Mouse (Mus musculus): ENCODE results near the gene Spaca4.

The Spaca4 gene

DNA sequence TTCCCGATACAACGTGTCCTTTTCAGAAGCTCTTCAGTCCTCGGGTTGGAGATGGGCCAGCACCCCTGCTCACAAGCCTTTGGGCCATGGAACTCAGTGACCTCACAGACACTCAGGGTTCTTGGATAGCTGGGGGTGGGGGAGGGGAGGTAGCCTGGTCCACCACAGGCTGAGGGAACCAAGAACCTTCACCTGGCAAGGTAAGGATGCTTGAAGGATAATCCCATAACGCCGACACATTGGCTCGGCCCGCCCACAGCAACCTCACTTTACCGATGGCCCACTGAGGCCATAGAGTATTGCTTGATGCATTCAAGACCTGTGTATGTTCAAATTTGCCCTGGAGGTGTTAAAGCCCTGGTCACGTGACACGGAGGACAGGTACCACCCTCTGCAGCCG, at the start of gene Spaca4:
Spaca4 (minus strand) TSS at position 101 of the 400 bp plus-strand sequence.
- DNase-seq (ENCODE audit: low spot score in 2 of 2), result no peak

DNA sequence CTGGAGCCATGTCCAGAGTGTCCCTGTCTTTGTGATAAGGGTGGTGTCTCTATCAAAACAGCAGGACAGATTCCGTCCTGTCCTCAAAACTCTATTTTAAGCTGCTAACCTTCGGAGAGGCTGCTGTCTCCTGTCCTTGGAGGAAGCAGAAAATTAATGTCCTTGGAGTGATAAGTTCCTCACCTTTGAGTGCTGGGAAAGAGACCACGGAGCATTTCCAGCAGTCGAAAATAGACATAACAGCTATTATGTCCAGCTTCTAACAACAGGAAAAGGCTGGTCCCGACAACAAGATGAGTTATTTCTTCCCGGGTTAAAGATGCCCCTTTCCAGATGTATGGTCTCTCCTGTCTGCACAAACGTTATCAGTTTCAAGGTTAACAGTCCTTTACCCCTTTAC, 49.6 kb upstream of the Spaca4 start:
- no peak for DNase-seq (ENCODE audit: low spot score in 2 of 2)

DNA sequence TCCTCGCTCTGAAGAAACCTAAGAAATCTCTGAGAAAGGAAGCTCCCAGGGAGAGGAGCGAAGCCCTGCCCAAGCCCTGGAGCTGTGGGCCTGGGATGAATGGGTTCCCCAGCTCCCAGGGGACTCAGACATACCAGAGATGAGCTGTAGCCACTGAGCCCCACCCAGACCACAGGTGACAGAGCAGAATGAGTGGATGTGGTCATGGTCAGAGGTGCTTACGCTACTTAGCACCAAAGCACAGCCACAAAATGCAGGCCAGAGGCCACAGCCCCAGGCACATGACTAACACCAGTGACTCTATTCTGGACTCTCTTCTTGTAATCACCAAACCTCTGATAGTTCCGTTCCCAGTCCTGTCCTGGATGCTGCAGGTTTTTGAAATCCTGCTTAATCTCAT, 45.5 kb upstream of the Spaca4 start:
- DNase-seq (ENCODE audit: low spot score in 2 of 2), result no peak

DNA sequence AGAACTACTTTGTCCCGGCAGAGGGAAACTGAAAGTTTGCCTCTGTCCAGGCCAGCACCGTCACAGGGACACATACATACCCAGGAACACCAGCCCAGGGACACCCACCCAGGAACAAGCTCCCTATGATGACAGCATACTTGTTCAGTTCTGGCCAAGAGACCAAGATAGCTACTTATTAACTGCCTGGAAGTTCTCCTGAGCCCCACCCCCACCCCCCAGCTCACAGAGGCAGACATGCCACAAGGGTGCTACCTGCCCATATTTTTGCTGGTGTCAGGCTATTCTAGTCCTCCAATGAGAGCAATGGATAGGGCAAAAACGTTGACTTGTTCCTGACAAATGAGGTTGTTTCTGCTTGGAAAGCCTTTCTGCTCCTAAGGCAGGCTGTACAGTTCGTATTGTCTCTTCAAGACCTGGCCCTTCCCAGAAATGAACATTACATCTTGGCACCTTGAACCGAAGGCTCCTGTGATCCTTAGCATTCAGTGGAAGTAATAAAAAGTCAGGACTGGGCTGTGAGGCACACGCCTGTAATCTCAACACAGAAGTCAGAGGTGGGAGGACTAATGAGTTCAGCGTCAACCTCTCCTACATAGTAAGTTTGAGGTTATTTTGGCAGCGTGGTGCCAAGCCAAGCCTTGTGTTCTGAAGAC, 44.9 kb upstream of the Spaca4 start:
- DNase-seq (ENCODE audit: low spot score in 2 of 2), result no peak

DNA sequence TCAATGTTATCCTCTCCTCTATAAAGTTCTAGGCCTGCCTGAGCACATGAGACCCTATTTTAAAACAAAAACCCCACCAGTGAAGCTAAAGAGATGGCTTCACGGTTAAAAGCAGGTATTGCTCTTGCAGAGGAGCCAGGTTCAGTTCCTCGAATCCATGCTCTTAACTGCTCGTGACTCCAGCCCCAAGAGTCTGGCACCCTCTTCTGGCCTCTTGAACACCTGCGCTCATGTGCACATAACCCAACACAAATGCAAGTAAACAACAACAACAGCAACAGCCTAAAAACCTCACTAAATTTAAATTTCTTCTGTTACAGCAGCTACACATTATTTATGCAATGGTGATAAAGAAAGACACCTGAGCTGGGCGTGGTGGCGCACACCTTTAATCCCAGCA, 41.9 kb upstream of the Spaca4 start:
- no peak for DNase-seq (ENCODE audit: low spot score in 2 of 2)

DNA sequence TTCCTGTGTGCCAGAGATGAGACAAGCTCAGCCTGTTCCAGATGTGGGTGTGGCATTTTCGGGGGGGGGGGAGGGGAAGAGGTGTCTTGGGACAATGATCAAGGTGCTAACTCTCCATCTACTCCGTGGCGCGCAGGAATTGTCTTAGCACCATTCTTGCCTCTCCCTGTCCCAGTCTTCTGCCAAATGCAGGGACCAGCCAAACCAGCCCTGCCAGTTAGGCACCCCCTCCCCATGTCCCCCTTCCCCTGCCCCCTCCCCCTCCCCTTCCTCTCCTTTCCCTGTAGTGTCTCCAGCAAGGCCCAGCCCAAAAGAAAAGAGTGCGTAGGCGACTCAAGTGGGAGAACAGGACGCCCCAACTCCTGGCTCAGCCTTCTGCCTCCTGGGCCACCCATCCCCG, 41.2 kb upstream of the Spaca4 start:
- no peak for DNase-seq (ENCODE audit: low spot score in 2 of 2)

DNA sequence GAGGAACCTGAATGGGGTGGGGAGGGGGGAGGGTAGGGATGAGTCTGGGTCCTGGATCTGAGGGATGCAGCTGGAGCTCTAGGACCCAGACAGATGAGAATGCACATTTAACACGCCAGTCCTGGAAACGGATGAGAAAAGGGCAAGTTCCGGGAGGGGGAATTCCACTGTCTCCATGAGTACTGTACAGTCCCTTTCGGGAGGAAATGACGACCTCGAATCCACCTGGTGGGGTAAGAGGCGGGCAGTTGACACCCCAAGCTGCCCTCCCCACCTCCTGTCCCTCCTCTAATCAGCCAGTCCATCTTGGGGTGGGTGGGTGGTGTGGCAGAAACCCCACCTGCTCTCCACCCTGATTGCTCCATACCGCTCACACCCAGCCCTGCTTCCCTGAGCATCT, 40.4 kb upstream of the Spaca4 start:
- no peak for DNase-seq (ENCODE audit: low spot score in 2 of 2)

DNA sequence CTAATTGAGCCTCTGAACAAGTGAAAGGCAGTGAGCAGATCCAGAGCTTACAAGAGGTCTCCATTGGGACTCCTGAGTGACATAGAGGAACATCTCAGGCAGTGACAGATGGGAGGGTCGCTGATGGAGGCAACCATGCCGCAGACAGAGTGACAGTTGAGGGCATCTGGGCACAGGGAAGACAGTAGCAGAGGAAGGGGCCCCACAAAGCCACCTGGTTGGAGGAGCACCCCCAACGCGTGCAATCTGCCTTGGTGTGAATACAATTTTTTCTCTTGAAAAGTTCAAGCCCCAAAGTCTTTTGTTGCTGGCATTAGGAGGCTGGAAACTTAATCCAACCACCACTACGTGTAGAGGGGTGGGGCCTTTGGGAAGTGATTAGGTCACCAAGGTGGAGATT, 34.5 kb upstream of the Spaca4 start:
- DNase-seq (ENCODE audit: low spot score in 2 of 2), result no peak

DNA sequence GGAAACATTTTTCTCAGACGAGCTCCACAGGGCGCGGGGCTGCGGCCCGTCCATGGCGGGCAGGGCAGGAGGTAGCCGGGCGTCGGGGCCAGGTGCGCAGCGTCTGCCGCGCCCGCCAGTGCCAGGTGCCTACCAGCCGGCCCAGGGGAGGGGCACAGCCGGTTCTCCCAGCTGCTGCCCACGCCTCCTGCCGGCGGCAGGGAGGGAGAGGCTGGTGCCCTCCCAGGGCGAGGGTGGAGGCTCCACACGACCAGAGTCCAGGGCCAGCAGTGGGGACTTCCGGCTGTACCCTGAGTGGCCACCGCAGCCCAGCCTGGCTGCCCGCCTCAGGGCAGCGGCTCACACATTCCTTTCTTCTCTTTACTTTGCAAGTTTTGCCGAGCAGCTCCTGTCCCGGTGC, 33.8 kb upstream of the Spaca4 start:
- no peak for DNase-seq (ENCODE audit: low spot score in 2 of 2)

DNA sequence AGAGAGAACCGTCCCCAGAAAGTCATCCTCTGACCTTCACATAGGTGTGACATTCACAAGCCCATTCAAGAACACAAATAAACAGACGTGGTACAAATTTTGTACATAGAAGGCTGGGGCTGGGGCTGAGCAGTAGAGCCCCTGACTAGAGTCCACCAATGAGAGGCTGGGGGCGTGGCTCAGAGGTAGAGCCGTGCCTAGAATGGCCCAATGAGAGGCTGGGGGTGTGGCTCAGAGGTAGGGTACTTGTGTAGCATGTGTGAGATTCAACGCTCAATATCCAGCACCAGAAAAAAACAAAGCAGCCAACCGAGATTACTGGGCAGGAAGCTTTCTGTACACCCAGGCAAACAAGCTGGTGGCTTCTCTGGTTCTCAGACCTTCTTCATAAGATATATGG, 30.1 kb upstream of the Spaca4 start:
- no peak for DNase-seq (ENCODE audit: low spot score in 2 of 2)

DNA sequence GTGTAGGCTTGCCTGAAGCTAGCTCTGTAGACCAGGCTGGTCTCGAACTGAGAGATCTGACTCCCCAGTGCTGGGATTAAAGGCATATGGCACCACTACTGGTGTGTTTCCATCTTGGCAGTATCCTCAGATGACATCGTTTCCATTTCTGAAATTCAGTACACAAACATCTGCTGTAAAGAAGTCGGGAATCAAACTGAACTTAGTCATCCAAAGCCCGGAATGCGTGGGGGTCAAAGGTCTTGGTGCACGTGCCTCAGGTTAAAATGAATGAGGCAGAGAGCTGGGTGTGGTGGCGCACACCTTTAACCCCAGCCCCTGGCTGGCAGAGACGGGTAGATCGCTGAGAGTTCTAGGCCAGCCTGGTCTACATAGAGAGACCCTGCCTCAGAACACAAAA, 24.5 kb upstream of the Spaca4 start:
- no peak for DNase-seq (ENCODE audit: low spot score in 2 of 2)

DNA sequence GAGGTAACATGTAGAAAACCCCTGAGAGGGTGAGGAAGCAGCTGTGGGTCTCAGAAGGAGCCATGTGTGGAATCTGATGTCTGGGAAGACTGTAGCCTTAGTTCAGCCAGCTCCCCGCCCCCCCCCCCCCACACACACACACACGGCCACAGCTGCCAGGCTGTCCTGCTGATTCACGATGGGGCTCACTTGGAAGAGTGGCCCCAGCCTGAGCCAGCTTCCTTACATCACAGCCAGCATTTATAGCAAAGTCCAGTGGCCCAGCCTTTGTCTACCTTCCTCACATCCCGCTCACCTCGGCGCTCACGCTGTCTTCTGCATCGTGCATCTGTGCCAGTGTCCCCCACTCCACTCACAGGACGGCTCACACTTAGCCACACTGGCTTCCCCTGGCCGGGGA, 23.8 kb upstream of the Spaca4 start:
- DNase-seq (ENCODE audit: low spot score in 2 of 2), result no peak

DNA sequence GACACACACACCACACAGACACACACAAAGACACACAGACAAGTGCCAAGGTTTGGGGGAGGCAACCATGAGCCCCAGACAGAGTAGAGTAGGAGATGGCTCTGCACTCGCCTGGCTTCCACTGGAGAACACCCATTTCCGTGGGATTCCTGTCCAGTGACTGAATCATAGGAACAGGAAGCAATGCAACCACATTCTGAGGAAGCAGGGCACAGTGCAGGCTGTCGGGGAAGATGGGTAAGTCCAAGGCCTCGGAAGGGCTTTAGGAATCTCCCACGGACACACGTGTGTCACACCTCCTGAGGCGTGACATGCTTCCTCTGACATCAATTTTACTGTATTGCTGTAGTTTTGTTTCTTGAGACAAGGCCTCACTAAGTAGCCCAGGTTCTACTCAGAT, 22.5 kb upstream of the Spaca4 start:
- DNase-seq (ENCODE audit: low spot score in 2 of 2), result no peak

DNA sequence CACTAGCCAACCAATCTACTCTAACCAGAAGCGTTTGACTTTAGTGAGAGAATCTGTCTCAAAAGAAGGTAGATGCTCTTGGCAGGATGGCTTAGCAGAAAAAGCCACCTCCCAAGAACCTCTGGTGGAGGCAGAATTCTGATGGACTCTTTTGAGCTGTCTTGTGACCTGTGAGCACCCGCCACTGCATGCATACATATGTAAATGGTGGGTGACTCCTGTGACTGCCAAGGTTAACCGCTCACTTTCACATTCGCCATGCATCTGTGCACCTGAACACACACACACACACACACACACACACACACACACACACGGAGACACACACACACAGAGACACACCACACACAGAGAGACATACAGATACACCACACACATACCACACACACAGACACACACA, 21.8 kb upstream of the Spaca4 start:
- no peak for DNase-seq (ENCODE audit: low spot score in 2 of 2)

DNA sequence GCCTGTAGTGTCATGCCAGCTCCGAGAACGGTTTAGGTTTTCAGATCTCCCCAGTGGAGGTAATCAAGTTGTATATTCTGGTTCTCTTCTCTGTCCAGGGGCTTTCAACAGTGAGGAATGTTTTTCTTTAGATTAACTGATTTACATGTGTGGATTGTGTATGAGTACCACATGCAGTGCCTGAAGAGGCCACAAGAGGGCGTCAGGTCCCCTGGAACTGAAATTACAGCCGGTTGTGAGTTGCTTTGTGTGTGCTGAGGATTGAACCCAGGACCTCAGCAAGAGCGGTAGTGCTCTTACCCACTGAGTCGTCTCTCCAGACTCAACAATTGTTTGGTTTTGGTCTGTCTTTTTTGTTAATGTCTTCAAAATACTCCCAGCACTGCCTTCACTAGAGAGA, 20.9 kb upstream of the Spaca4 start:
- no peak for DNase-seq (ENCODE audit: low spot score in 2 of 2)

DNA sequence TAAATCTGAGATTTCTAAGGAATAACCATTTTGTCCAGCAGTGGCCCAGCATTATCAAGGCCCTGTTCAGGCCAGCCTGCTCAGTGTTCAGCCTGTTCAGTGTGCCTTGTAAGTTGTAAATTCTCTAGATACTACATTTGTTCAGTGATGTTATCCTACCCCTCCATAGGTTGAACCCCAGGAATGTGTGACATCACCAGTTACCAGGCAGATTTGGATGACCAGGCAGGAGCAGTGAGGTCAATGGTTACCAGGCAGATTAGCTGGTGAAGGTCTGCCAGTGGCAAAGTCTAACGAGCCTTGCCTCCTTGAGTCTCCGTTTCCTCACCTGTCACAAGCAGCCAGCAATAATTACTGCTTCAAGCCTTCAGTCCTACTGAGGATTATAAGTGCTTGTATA, 18.8 kb upstream of the Spaca4 start:
- DNase-seq (ENCODE audit: low spot score in 2 of 2), result peak; percentile 57 to 85

DNA sequence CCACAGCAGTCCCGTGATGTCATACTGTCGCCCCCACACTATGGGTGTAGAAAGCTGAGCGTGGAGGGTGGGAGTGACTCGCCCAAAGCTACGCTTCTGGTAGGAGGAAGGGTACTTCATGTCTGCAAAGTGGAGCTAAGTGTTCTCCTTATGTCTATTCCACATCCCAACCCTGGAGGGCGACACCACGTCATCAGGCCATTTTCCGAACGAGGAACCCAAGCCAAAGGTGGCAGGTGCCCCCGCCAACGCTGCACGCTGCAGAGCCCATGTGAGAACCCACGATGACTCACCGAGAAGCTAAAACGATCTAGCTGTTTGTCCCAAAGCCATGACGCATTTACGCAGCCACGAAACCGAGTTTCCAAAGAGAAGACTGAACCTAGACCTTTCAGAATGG, 16.7 kb upstream of the Spaca4 start:
- DNase-seq (ENCODE audit: low spot score in 2 of 2), result peak; percentile 79 to 88

DNA sequence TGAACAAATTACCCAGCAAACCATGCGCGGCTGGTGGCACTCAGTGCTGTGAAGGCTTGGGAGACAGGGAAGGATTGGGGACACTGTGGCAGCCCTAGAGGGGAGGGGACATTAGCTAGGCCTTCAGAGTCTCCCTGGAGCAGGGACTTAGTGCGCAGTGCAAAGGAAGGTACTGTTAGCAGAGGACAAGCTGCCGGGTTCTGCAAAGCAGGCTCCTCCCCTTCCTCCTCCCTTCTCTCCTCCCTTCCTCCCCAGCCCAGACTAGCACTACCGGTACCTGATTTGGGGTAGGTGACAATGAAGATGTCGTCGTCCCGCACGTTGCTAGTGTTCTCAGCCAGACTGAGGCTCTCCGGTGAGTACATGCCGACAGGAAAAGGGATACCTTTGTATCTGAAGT, 16.2 kb upstream of the Spaca4 start:
- DNase-seq (ENCODE audit: low spot score in 2 of 2), result peak; percentile 37 to 40

DNA sequence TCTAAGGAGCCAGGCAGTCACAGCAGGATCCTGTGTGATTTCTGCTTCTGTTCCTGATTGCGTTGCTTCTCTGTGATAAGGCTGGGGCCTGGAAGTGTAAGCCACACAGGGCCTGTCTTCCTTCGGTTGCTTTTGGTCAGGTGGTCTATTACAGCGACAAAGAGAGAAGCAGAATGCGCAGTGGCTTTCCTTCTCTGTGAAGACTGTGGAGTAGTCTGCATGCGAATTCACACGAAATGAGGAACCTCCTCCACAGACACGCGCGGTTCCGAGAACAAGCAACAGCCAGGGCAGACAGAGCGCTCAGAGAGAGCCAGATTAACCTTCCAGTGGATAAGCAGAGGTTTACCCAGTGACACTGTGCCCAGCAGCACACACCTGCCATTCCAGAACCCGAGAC, 15.7 kb upstream of the Spaca4 start:
- DNase-seq (ENCODE audit: low spot score in 2 of 2), result peak in 1 of 2 experiments; percentile 31

DNA sequence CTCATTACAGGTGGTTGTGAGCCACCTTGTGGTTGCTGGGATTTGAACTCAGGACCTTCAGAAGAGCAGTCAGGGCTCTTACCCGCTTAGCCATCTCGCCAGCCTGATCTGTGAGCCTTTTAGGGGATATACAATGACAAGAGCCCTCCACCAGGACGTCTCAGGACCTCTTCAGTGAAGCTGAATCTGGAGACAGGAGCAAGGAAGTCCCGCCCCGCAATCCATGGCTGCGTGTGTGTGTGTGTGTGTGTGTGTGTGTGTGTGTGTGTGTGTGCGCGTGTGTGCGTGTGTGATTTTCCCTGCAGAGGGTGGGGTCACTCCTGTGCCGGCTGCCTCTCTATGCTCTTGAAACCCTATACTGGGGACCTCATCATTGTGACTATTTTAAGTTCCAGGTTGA, 14.2 kb upstream of the Spaca4 start:
- DNase-seq (ENCODE audit: low spot score in 2 of 2), result no peak

DNA sequence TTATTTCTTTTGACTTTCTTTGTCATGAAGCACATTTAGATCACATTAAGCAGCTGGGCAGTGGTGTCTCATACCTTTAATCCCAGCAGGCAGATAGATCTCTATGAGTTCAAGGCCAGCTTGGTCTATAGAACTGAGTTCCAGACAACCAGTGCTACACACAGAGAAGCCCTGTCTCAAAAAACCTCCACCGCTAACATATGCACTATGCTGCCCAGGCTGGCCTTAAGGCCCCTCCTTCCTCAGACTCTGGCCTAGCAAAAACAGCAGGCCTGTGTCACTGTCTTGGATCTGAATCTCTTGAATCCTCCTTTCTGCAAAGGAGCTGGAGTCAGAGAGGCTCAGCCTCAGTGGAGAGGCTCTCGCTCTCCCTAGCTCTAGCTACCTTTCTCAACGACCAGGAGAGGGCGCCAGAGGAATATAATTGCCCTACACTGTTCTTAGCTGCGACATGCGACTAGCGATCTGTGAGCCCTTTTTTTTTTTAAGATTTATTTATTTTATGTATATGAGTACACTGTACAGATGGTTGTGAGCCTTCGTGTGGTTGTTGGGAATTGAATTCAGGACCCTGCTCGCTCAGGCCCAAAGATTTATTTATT, 13.7 kb upstream of the Spaca4 start:
- peak; percentile 75 to 86 for DNase-seq (ENCODE audit: low spot score in 2 of 2)

DNA sequence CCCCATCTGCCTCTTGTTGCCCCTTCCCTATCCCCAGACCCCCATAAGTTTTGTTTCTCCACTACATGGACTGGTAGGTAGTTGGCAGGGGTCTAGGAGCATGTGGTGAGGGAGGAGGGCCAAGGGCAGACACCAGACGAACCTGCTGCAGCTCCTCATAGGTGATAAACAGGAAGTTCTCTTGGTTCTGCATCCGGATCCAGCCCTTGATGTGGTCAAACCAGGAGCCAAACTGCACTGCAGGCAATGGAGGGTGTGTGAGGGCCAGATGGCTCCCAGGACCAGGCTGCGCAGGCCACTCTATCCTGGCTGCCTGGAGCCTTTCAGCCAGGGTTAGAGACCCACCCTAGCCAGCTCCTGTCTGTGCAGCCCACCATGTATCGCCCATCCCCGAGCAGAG, 7.9 kb upstream of the Spaca4 start:
- no peak for DNase-seq (ENCODE audit: low spot score in 2 of 2)

DNA sequence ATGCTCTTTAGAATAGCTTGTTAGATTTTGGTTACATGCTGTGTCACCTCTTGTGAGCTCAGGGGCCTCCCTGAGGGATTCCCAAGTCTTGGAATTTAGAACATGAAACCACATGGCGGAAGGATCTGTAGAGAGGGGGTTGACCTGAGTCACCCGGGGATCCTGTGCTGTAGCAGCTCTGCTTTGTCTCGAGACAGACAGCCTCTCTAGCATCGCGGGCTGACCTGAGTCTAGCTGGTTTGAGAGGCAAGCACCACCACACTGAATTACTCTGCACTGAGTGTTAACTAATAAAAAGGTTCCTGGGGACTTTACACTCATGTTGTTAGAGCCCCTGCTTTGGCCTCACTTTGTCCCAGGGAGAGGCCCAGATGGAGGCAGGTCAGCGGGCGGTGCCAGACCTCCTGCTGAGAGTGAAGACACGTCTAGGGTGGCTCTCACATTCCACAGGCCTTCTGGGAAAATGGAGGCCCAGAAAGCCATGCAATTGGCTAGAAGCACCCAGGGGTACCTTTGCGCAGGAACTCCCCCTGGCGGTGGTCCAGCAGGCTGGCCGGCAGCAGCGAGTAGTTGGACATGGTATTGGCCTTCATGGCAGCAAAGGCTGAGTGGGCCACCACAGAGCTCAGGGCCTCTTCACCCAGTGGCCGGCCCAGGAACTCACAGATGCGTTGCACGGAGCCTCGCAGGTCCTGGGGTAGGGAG, 5.3 kb upstream of the Spaca4 start:
- no peak for DNase-seq (ENCODE audit: low spot score in 2 of 2)
